Mouse (Mus musculus): ENCODE results near the gene Mrps12.
A peak's percentile ranks its signal among the peaks of the same experiment; 100 is the strongest.

The Mrps12 gene

DNA sequence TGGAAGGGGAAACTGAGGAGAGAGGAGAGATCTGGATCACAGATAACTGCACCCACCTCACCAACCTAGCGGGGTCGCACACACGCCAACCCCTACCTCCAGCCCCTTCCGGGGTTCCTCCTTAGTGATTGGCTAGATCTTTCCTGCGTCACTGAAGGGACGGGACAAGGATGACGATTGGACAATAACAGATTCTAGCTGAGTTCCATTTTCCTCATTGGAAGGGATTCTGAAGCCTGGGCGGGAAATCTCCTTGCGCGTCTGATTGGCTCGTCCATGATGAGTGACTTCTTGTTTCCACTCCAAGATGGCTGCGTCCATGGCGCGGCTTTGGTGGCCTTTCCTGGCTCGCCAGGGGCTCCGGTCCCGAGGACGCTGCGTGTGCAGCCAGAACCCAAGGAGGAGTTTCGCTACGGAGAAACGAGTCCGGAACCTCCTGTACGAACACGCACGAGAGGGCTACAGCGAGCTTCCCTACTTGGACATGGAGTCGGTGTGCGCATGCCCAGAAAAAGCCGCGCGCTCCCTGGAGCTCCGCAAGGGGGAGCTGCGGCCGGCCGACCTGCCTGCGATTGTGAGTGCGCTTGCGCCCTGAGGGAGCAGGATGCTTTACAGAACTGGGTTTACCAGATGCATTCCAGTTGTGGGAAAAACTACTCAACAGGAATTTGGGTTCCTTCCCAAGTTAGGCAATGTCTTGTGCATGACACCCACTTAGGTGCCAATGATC is at the start of gene Mrps12, which contains the start of gene Sars2:
TSS of gene Mrps12 (minus strand) at position 112 of the 730 bp plus-strand sequence.
TSS of gene Sars2 (plus strand) at position 284 of the 730 bp plus-strand sequence.
- DNase-seq: peak; percentile 98

GRCm38 (mm10) chr7:28790066-28790806 is 48.6 kb upstream of the Mrps12 start:
- no peak for DNase-seq

DNA sequence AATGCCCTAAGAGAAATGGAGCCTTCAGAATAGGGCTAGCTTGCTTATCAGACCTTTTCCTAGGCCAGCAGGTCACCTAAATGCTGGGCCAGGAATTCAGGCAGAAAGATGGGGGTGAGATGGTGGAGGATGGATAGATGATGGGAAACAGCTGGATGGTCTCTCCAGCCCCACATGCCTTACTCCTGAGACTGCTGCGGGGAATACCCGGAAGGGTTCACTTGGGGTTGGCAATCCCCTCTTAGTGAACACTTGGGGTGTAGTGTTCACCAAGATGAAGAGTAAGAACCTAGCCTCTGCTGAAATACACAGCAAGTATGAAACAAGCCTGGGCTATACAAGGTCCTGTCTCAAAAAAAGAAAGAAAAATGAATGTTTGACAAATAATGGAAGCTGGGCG is 47.6 kb upstream of the Mrps12 start:
- no peak for DNase-seq

- DNase-seq: no peak
Observed at GRCm38 (mm10) chr7:28788307-28789195, 46.9 kb upstream of the Mrps12 start, which contains the start of gene Rinl. Gene Rinl (plus strand): TSS chr7:28788969.

GRCm38 (mm10) chr7:28787884-28788283 is 46.3 kb upstream of the Mrps12 start:
- no peak for DNase-seq

GRCm38 (mm10) chr7:28785161-28785560 is 43.5 kb upstream of the Mrps12 start:
- no peak for DNase-seq

GRCm38 (mm10) chr7:28781261-28781663 is 39.6 kb upstream of the Mrps12 start:
- DNase-seq: no peak

DNA sequence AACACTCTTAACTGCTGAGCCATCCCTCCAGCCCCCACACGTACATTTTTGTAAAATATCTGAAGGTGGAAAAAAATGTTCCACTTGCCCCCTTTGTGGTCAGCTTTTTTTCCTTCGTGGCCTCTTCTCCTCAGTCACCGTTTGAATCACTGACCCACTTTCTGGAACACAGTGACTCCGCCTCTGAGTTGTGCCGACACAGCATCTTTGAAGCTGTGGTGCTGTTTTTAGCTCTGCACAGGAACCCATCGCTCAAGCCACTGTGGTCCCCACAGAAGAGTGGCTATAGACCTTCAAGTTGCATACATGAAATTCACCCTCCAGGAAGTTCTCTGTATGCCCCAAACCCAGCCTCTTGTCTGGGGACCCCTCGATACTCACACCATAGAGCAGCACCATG is 39.2 kb upstream of the Mrps12 start:
- DNase-seq: no peak

- DNase-seq: peak; percentile 88
Observed at GRCm38 (mm10) chr7:28780067-28780658, 38.5 kb upstream of the Mrps12 start.

GRCm38 (mm10) chr7:28778825-28779224 is 37.2 kb upstream of the Mrps12 start:
- DNase-seq: no peak

GRCm38 (mm10) chr7:28775129-28775528 is 33.5 kb upstream of the Mrps12 start:
- no peak for DNase-seq

DNA sequence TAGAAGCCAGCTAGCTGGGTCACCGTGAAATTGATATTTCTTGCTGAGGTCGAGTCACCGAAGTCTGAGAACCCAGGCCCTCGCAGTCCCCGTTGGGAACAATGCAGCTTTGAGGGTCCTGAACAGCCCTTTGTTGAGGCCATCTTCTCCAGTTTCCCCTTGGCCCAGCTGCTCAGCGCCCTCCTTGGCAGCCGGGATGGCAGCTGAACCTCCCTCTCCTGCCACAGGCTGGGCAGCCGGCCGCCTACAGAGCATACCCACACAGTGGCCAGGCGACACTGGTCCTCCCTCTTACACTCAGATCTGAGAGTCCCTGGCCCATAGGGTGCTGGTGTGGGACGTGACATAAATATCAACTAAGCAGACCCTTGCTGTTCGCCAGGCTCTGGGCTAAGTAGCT is 32.5 kb upstream of the Mrps12 start:
- DNase-seq: peak; percentile 68

GRCm38 (mm10) chr7:28773163-28773562 is 31.5 kb upstream of the Mrps12 start:
- DNase-seq: no peak

DNA sequence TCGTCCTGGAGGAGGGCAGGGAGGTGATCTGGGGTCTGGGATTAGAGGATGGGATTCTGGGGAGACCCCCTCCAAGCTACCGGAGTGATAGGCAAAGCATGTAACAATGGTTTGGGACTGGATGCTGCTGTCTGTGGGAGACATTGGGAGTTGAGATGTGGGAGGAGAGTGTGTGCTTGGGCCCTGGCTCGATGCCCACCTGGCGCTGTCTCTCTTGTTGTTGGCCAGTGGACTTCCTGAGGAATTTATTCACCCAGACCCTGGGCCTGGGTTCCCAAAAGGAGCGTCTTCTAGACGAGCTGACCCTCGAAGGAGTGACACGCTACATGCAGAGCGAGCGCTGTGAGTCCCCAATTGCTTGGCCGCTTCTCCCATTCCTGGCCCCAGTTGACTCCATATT is 30.2 kb upstream of the Mrps12 start:
- no peak for DNase-seq

- DNase-seq: no peak
Observed at GRCm38 (mm10) chr7:28770309-28770708, 28.7 kb upstream of the Mrps12 start.

GRCm38 (mm10) chr7:28769414-28769958 is 27.9 kb upstream of the Mrps12 start:
- no peak for DNase-seq

GRCm38 (mm10) chr7:28767462-28767965 is 25.9 kb upstream of the Mrps12 start, which contains the start of gene Nfkbib:
Gene Nfkbib (minus strand): TSS chr7:28767512.
- no peak for DNase-seq

DNA sequence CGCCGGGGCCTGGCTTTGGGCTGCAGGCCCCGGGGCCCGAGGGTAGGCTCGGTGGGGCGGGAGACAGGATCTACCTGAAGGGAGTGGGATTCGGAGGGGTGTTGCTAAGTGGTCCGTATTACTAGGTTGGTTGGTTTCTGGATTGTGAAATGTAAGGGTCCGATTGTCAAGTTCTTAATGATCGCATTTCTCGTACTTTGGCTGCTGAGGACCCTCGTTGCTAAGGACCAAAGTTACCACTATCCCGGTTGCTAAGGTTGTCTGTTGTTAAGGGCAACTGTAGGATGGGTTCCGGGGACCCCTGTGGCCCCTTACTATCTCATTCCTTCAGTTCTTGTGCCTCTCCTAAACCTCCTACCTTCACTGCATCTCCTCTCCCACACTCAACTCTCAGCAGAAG is 25.3 kb upstream of the Mrps12 start:
- DNase-seq: no peak

DNA sequence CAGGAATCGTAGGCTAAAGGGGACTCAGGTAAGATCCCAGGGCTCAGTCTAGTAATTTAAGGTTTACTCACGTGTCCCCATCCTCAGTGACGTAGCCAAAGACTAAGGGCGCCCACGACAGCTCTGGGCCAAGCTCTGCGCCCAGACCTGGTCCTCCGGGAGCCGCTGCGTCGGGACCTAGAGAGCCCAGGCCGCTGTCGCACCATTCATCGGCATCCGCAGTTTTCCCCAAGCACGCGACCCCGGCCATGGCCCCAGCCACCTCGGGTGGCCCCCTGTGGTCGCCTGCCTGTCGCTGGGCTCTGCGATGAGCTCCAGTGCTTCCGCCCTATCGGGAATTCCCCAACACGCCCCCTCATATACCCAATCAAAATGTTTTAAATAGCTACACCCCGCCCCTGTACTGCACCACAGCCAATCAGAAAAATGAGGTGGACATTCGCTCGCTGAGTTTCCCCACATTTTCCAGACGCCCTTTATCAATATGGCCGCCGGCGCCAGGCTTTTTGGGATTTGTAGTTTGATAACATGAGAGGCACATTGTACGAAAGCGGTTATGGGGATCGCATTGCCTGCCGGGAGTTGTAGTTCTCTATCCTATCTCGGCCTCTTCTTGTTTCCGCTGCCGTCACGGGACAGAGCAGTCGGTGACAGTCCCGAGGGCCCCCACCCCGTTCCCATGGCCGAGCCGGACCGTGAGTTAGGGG is 24.7 kb upstream of the Mrps12 start, which contains the start of gene Sirt2:
TSS of gene Sirt2 (plus strand) at position 563 of the 707 bp plus-strand sequence.
- peak; percentile 99 for DNase-seq

DNA sequence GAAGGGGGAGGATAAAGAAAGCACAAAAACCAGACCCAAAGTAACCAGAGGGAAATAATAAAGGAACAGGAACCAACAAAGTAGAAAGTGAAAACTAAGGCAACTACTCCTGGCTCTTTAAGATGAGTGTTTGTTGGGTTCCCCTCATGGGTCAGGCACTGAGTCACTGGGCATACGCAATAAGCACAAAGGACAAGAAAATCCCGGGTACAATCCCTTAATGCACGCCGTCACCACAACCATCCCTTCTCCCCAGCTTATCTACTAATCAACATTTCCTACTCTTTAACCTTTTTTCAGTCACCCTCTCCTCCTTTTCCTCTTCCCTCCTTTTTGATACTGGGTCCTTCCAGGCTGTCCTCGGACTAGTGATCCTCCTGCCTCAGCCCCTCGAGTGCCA is 23.6 kb upstream of the Mrps12 start:
- DNase-seq: no peak

GRCm38 (mm10) chr7:28761907-28762306 is 20.3 kb upstream of the Mrps12 start:
- DNase-seq: no peak
